Mouse (Mus musculus) right cerebral cortex, adult 2 months (tissue): ENCODE results near the gene Itga9.

ENCODE experiments used
- DNase-seq, 2 experiments: peaks; one replicate each; pipeline ENCODE4 v3.0.0; 2021 to 2022; ENCODE audit warnings: low spot score in 2 of 2

Gene Itga9

DNA sequence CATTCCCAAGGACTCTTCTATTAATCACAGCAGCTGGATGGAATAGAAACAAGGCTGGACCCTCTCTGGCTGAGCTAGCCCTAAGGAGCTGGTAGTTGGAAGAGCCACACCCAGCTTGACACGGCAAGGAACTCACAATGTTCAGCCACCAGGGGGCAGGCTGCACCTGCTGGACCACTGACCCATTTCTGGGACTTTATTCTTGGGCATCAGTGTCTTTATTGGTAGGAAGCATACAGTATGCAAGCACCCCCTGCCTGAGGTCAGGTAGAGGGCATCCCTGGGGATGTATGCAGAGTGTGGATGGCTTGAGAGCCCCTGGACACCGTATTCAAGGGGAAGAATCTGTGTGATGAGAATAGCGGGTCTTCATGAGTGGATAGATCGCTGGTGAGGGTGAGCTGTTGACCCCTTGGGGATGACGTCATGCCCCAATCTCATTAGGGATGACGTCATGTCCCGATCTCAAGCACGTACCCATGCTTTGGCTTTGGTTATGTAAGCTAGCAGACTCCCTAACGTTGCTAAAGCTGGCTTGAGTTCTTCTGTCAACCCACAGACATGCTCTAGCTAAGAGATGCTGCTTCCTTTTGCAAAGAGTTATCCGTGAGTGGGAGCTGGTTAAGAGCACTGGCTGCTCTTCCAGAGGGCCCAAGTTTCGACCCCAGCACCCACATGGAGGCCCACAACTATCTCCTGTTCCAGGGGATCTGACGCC lies 314.5 kb downstream of the Itga9 start:
- peak; percentile 84 for DNase-seq

- DNase-seq, result no peak
These were observed 315.4 kb downstream of the Itga9 start for GRCm38 (mm10) chr9:118921926-118922325.

GRCm38 (mm10) chr9:118924554-118925085 lies 318.1 kb downstream of the Itga9 start:
- DNase-seq, result no peak

- DNase-seq, result peak; percentile 93 to 95
These were observed 319.0 kb downstream of the Itga9 start for GRCm38 (mm10) chr9:118925286-118926110.

DNA sequence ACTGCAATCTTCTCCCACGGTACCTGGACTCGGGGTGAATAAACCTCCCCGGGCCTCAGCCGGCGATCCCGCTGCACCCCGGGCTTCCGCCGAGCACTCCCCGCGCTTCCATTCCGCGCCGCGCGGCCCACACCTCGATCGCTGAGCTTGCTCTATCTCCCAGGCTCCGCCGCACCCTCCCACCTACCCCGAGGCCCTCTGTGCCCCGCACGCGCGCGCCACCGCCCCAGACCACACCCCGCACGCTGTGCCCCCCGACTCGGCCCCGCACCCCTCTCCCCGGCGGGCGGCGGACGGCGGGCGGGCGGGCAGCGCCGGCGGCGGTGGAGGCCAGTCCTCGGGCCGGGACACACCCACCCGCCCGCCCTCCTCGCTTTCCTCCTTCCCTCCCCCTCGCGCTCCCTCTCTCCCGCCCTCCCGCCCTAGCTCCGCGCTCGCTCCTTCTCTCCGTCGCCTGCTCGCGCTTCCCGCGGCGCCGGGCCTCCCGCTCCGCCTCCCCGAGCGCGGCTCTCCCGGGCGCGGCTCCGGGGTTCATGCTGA lies 319.7 kb downstream of the Itga9 start, which contains the start of gene Ctdspl:
Ctdspl (plus strand) TSS at position 343 of the 540 bp plus-strand sequence.
- peak; percentile 54 to 68 for DNase-seq

DNA sequence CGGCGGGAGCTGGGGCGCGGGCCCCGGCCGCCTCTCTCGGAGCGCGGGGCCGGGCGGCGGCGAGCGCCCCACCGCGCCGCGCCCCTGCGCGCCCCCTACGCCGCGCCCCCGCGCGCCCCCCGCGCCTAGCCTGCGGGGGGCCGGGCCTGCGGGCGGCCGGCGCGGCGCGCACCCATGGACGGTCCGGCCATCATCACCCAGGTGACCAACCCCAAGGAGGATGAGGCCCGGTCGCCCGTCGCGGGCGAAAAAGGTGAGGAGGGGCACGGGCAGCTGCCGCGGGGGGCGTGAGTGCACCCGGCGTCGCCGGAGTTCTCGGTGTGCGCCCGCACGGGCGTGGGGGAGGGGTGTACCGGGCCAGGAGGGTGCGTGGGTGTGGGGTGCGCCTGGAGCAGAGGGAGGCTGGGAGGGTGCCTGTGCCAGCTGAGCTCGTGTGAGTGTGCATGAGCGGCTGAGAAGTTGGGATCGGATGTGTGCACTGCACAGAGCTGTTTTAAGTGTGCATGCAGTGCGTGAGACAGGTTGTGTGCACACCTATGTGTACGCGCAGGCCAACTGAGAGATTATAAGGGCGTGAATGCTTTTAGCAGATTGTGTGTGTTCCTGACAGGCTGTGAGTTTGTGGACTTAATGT lies 320.3 kb downstream of the Itga9 start:
- DNase-seq, result peak in 1 of 2 experiments; percentile 78

- DNase-seq, result peak in 1 of 2 experiments; percentile 59
These were observed 321.0 kb downstream of the Itga9 start for GRCm38 (mm10) chr9:118927501-118927900.

DNA sequence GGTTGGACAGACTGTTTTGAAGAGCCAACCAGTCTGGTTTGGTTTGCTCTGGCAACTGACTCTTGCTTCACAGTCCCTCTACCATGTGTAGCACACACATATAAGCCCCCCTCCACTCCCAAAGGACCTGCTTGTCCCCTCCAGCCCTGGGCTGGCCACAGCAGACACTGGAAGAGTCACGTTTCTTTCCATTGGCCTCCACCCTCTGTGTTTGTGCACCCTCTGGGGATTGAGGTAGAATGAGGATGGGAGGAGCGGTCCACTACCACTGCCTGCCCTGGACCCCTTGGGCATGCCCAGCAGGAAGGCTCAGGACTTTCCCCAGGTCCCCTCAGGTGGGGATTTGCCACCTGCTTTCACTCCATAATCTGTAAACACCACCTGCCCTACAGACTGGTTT lies 321.5 kb downstream of the Itga9 start:
- DNase-seq, result no peak

DNA sequence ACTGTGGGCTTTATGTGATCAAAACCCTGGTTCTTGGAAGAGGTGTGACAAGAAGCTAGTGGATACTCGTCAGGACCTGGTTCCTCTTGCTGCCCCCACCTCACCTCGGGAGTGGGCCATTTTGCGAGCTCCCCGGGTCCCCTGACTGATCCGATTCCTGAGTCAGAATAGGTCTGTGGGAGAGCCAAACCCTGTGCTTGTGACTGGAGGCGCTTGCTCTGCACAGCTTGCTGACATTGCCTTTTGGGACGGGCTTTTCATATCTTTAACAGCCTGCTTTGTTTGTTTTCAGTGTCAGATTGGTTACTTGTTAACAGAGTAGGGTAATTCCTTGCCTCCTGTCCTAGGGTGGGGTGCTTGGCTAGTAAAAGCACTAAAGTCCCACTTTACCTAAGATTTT lies 322.2 kb downstream of the Itga9 start:
- DNase-seq, result no peak

DNA sequence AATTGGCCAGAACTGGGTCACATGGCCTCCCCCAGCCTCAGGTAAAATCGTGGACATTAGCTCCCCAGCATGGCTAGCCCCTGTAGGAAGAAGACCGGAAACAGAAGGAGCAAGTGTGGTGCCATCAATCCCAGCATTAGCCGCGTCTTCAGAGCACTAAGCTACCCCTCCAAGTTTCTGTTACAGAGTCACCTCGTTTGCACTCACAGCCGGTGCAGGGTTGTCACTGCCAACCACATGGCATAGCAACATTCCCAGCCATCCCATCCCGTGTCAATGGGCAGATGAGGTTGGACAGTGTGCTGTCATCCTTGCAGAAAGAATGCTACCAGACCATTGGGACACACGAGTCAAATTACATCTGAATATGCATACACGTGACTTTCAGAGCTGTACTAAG lies 324.1 kb downstream of the Itga9 start:
- no peak for DNase-seq

DNA sequence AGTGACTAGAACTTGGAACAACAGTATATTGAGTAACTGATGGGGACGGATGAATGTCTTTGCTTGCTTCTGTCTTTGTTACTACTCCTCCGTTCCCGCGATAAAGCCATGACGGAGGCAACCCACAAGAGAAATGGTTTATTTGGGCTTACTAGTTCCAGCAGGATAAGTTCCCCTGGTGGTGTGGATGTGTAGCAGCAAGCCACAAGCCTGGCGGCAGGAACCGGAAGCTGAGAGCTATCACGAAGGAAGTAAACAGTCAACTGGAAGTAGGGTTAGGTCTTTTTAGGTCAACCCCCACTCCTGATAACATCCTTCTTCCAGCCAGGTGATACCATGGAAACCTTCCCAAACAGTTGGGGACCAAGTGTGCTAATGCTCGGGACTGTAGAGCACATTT lies 327.3 kb downstream of the Itga9 start:
- no peak for DNase-seq

DNA sequence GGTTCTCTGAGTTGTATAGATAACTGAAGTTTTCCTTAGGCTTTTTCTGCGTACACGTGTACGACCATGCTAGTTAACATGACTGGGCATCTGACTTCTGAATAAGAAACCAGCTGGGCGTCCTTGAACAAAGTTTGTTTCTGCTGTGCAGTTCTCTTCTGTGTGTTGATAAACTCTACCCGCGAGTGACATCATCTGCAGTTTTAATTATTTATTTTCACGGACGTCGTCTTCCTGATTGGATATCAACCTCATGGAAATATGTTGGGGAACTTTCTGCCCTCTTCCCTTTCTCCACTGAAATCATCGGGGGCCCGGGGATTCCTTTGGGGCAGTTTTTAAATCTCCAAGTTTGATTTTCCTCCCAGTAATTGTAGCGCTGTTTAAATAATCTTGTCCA lies 327.8 kb downstream of the Itga9 start:
- DNase-seq, result no peak

- DNase-seq, result no peak
These were observed 328.6 kb downstream of the Itga9 start for GRCm38 (mm10) chr9:118935098-118935497.

GRCm38 (mm10) chr9:118936071-118936470 lies 329.6 kb downstream of the Itga9 start:
- no peak for DNase-seq

DNA sequence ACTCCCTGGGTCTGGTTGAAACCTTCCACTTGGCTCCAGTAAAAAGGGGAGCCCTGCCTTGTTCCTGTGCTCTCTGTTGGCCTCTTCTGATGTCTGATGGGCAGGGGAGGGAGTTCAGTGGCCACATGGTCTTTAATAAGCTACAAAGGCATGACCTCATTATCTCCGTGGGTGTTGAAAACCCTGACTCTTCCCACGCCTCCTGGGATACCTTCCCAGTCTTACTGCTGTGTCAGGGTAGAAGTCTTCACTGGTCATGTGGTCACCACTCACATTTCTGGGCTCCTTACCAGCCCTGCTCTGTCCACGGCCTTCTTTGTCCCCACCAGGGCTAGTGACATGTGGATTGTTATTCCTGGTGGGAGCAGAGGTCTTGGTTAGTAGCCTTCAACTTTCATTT lies 331.0 kb downstream of the Itga9 start:
- no peak for DNase-seq

- no peak for DNase-seq
These were observed 332.9 kb downstream of the Itga9 start for GRCm38 (mm10) chr9:118939410-118939809.

DNA sequence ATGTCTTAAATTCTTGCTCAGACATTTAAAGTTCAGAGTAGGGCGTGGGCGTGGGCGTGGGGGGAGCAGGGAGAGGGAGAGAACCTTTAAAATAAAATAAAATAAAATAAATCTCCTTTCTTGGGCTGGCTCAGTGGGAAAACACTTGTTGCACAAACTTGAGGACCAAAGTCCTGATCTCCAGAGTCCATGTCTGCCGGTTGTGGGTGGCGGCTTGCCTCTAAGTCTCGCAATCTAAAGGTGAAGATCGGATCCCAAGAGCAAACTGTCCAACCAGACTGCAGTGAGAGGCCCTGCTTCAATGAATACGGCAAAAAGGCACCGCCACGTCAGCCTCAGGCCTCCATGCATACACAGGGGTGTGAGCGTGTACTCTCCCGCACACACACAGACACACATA lies 333.3 kb downstream of the Itga9 start:
- DNase-seq, result no peak

GRCm38 (mm10) chr9:118940591-118941207 lies 334.2 kb downstream of the Itga9 start:
- no peak for DNase-seq

- no peak for DNase-seq
These were observed 335.5 kb downstream of the Itga9 start for GRCm38 (mm10) chr9:118942030-118942429.

GRCm38 (mm10) chr9:118943941-118944340 lies 337.5 kb downstream of the Itga9 start:
- no peak for DNase-seq

DNA sequence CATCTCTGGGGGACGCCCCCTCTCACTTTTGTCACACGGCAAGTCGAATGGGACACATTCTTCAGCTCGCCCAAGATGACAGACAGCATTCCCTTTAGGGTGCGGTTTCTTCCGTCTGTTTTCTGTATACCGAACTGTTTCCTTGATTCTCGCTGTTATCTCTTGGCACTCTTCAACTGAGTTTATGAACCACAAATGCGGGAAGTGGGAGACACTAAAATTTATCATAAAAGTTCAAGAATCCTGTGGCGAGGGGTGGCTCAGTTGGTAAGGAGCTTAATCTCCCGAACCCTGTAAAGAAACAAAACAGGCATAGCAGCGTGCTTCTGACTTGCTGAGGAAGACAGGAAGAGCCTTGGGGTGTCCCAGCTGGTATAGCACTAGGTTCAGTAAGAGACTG lies 337.9 kb downstream of the Itga9 start:
- DNase-seq, result no peak

GRCm38 (mm10) chr9:118948486-118948885 lies 342.0 kb downstream of the Itga9 start:
- no peak for DNase-seq
